Mouse (Mus musculus) thymus, adult 2 months (tissue): ENCODE results near the gene Pnma1. TPM values are rescaled to one million over a fixed set of nuclear protein-coding genes. Genes with fewer than 3 reads are reported as not detected.

Source experiments
- DNase-seq: peaks from one replicate; pipeline ENCODE4 v3.0.0; 2021
- H3K27ac ChIP-seq: fragments of 200-500 bp; 2 replicates; pipeline ENCODE4 v1.5.1; 2012; ENCODE audit warnings: low read length, control low read depth; ENCODE audit not compliant: control insufficient read depth, insufficient read depth
- H3K27me3 ChIP-seq: fragments of 200-500 bp; 2 replicates; pipeline ENCODE4 v1.6.1; 2012; ENCODE audit warnings: mild to moderate bottlenecking, low read length, moderate library complexity, mixed read lengths; ENCODE audit not compliant: control insufficient read depth, insufficient read depth
- H3K36me3 ChIP-seq: fragments of 200-500 bp; 2 replicates; pipeline ENCODE4 v1.6.1; 2012; ENCODE audit warnings: mild to moderate bottlenecking, low read length, moderate library complexity; ENCODE audit not compliant: control insufficient read depth, insufficient read depth
- H3K4me1 ChIP-seq: fragments of 200-500 bp; replicated peaks from 2 replicates; pipeline ENCODE4 v1.6.1; 2012; ENCODE audit warnings: low read length; ENCODE audit not compliant: control insufficient read depth, insufficient read depth
- H3K4me3 ChIP-seq: fragments of 200-500 bp; 2 replicates; pipeline ENCODE4 v1.5.1; 2012; ENCODE audit warnings: mild to moderate bottlenecking, low read length, control low read depth, moderate library complexity; ENCODE audit not compliant: control insufficient read depth, insufficient read depth
- CTCF ChIP-seq: fragments of 200-500 bp; IDR thresholded peaks from 2 replicates; pipeline ENCODE4 v1.5.1; 2012; ENCODE audit warnings: mild to moderate bottlenecking, control low read depth, low read length, moderate library complexity, borderline replicate concordance; ENCODE audit not compliant: control insufficient read depth, poor library complexity, insufficient read depth; ENCODE audit errors: extremely low read depth
- POLR2A ChIP-seq: fragments of 200-500 bp; IDR thresholded peaks from 2 replicates; pipeline ENCODE4 v1.6.1; 2012; ENCODE audit warnings: mild to moderate bottlenecking, low read length, control low read depth, moderate library complexity; ENCODE audit not compliant: control insufficient read depth, poor library complexity, insufficient read depth; ENCODE audit errors: extremely low read depth
- WGBS: fragments of 180-500 bp; shearing (Covaris S2); methylation state at CpG from one replicate; pipeline ENCODE4 v1.1.7; 2018; 5-methylcytosine and 5-hydroxymethylcytosine counted together
- polyA plus RNA-seq: library from polyadenylated mRNA; depleted of rRNA; stranded (reverse); fragments of >200 nt; gene quantifications from 2 replicates; pipeline ENCODE4 v1.2.3, GENCODE M21; 2012

Gene Pnma1
- polyA plus RNA-seq, 1 experiment = 0.28 TPM

- Histone ChIP-seq H3K4me1 (no peaks in the 10 kb centered on the region), H3K36me3 (peaks cover 34% of the 10 kb centered on the region), H3K27ac (no peak overlapping the region), H3K27me3 (no peaks in the 10 kb centered on the region), H3K4me3 (no peak overlapping the region)
- DNase-seq = peak; percentile 59
- peak; percentile 74; the same call in 1 of the 2 replicates for TF ChIP-seq CTCF
- TF ChIP-seq POLR2A = no peak
- 62% methylated on average over 9 of the region's 9 CpGs for WGBS
Measured at GRCm38 (mm10) chr12:84163133-84163532, 14.8 kb upstream of the Pnma1 start.

- Histone ChIP-seq H3K27ac (no peak overlapping the region), H3K27me3 (no peaks in the 10 kb centered on the region), H3K4me3 (no peak overlapping the region), H3K4me1 (no peaks in the 10 kb centered on the region), H3K36me3 (peaks cover 42% of the 10 kb centered on the region)
- peak; percentile 53 for DNase-seq
- 94% methylated on average over 14 of the region's 14 CpGs for WGBS
- TF ChIP-seq CTCF = peak; percentile 61; the same call in 1 of the 2 replicates
- no peak for TF ChIP-seq POLR2A
Measured at GRCm38 (mm10) chr12:84161616-84162433, 13.5 kb upstream of the Pnma1 start.

GRCm38 (mm10) chr12:84161116-84161515 lies 12.8 kb upstream of the Pnma1 start:
- no peak for DNase-seq
- WGBS = 90% methylated on average over 8 of the region's 8 CpGs
- H3K27me3 ChIP-seq = no peaks in the 10 kb centered on the region
- no peak overlapping the region for H3K27ac ChIP-seq
- TF ChIP-seq POLR2A = no peak
- no peak for TF ChIP-seq CTCF
- no peak overlapping the region for H3K4me3 ChIP-seq
- H3K36me3 ChIP-seq = peaks cover 50% of the 10 kb centered on the region
- no peaks in the 10 kb centered on the region for H3K4me1 ChIP-seq

GRCm38 (mm10) chr12:84160491-84160890 lies 12.2 kb upstream of the Pnma1 start:
- peaks cover 54% of the 10 kb centered on the region for H3K36me3 ChIP-seq
- no peak for DNase-seq
- H3K27me3 ChIP-seq = no peaks in the 10 kb centered on the region
- no peak overlapping the region for H3K4me3 ChIP-seq
- no peaks in the 10 kb centered on the region for H3K4me1 ChIP-seq
- no peak overlapping the region for H3K27ac ChIP-seq
- no peak for TF ChIP-seq CTCF
- TF ChIP-seq POLR2A = no peak
- 94% methylated on average over 8 of the region's 8 CpGs for WGBS

- TF ChIP-seq CTCF (no peak), POLR2A (no peak)
- H3K36me3 ChIP-seq = peaks cover 67% of the 10 kb centered on the region
- DNase-seq = no peak
- no peaks in the 10 kb centered on the region for H3K27me3 ChIP-seq
- 96% methylated on average over 14 of the region's 14 CpGs for WGBS
- H3K27ac ChIP-seq = no peak overlapping the region
- H3K4me3 ChIP-seq = no peak overlapping the region
- H3K4me1 ChIP-seq = no peaks in the 10 kb centered on the region
Measured at GRCm38 (mm10) chr12:84158156-84158555, 9.9 kb upstream of the Pnma1 start.

- no peak for TF ChIP-seq CTCF
- TF ChIP-seq POLR2A = no peak
- no peak overlapping the region for H3K27ac ChIP-seq
- no peak for DNase-seq
- no peaks in the 10 kb centered on the region for H3K4me1 ChIP-seq
- no peaks in the 10 kb centered on the region for H3K27me3 ChIP-seq
- WGBS = 97% methylated on average over 18 of the region's 18 CpGs
- H3K36me3 ChIP-seq = peaks cover 70% of the 10 kb centered on the region
- H3K4me3 ChIP-seq = no peak overlapping the region
Measured at GRCm38 (mm10) chr12:84156210-84156609, 7.9 kb upstream of the Pnma1 start.
